Mouse (Mus musculus) small intestine, adult 2 months (tissue): Measurements from ENCODE around the gene Krt5.

ENCODE experiments used
- CTCF ChIP-seq: fragments of 200-500 bp; IDR thresholded peaks from 2 replicates; pipeline ENCODE4 v1.5.1; 2012; ENCODE audit warnings: low read depth, mild to moderate bottlenecking, control low read depth, inconsistent platforms, low read length, moderate library complexity, mixed read lengths; ENCODE audit not compliant: insufficient replicate concordance, insufficient read length; ENCODE audit errors: extremely low read depth
- POLR2A ChIP-seq: fragments of 200-500 bp; IDR thresholded peaks from 2 replicates; pipeline ENCODE4 v1.6.1; 2012; ENCODE audit warnings: low read depth, mild to moderate bottlenecking, control low read depth, inconsistent platforms, low read length, moderate library complexity

- no peak for TF ChIP-seq CTCF
- TF ChIP-seq POLR2A = no peak
Observed at GRCm38 (mm10) chr15:101675978-101676377, 36.7 kb downstream of the Krt5 start.
